Mouse (Mus musculus) kidney, adult 2 months (tissue): ENCODE data around the gene Bmpr1b.

Experiments
- CTCF ChIP-seq: fragments of 200-500 bp; conservative IDR thresholded peaks from 2 replicates; pipeline ENCODE4 v1.5.1; 2011; ENCODE audit warnings: low read depth, mild to moderate bottlenecking, control low read depth, low read length, moderate library complexity, mixed read lengths; ENCODE audit not compliant: insufficient read depth, insufficient read length
- POLR2A ChIP-seq: fragments of 200-500 bp; IDR thresholded peaks from one replicate; pipeline ENCODE4 v1.6.1; 2011; ENCODE audit warnings: low read depth, low read length, control low read depth

- TF ChIP-seq CTCF (no peak), POLR2A (no peak)
Measured at GRCm38 (mm10) chr3:142094049-142094448, 75.2 kb downstream of the Bmpr1b start.
